8 mouse cellular contexts compared by ENCODE assay signal in the genomic region with DNA sequence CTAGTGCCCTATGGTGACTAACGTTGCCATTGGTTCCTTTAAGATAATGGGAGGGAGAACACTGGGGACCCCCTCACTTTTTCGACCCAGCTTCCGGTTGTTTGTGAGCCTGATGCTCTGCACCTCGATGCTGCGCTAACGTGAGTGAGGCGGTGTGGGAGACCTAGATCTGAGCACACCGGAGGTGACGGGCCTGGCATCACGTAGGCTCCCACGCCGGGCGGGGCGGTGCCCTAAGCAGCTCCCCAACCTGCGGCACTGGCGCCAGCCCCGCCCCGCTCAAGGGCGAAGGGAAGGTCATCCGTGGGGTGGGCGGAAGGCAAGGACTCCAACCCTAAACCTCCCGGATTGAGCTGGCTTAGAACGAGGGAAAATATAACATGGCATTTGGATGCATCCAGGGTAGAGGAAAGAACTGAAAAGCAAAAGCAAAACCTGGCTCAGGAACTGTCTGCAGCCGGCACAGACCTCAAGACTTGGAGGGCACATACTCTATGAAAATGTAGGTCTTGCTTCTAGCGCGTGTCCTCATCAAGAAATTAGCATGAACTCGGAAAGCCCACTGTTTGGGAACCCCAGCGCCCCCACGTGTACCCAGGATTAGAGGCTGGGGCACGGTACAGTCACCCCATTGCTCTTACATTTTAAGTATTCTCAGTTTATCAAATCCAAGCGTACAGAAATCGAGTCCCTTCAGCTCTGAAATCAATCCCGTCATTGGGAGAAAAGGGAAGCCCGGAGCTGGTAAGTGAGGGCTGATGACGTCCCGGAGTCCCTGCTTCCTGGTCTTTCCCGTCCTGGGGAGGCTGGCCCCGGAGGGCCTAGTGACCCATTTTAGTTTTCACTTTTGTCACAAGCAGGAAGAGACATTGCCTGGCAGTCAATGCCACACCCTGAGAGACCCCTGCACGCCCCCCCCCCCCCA. TPM values are rescaled to one million over a fixed set of nuclear protein-coding genes. Genes with fewer than 3 reads are reported as not detected.
DNase-seq lines count a peak whose midpoint lies in the region; ATAC-seq and TF ChIP-seq lines count a peak whose summit lies in the region.

No protein-coding gene starts in this region.

- H3K4me3 ChIP-seq in gastrocnemius, adult 2 months, result peak overlapping the region; percentile 88
- H3K4me3 ChIP-seq in forebrain, embryonic 16.5 days (replicated peaks; ENCODE audit: low read length), result peak overlapping the region; percentile 77
- peak overlapping the region; percentile 68 for H3K4me3 ChIP-seq in hindbrain, postnatal 0 days (ENCODE audit: low read length)
- H3K4me3 ChIP-seq in megakaryocyte, embryonic 14.5 days (replicated peaks), result peak overlapping the region; percentile 97

- H3K4me1 ChIP-seq in forebrain, embryonic 16.5 days (replicated peaks; ENCODE audit: control insufficient read depth, insufficient read depth, low read length), result peaks cover 18% of the 10 kb centered on the region
- H3K4me1 ChIP-seq in hindbrain, postnatal 0 days (ENCODE audit: insufficient read depth, low read length), result no peaks in the 10 kb centered on the region
- H3K4me1 ChIP-seq in megakaryocyte, embryonic 14.5 days, result peaks cover 72% of the 10 kb centered on the region

- peak overlapping the region; percentile 81 for H3K27ac ChIP-seq in gastrocnemius, adult 2 months
- peak overlapping the region; percentile 66 for H3K27ac ChIP-seq in forebrain, embryonic 16.5 days (ENCODE audit: low read length)
- H3K27ac ChIP-seq in hindbrain, postnatal 0 days, result peak overlapping the region; percentile 82

- peak; percentile 31 for ATAC-seq in forebrain, embryonic 16.5 days
- ATAC-seq in hindbrain, postnatal 0 days, result peak; percentile 76

- no peaks in the 10 kb centered on the region for H3K9me3 ChIP-seq in forebrain, embryonic 16.5 days (ENCODE audit: control insufficient read depth, low read length)
- H3K9me3 ChIP-seq in hindbrain, postnatal 0 days (ENCODE audit: low read length), result no peaks in the 10 kb centered on the region
- no peaks in the 10 kb centered on the region for H3K9me3 ChIP-seq in megakaryocyte, embryonic 14.5 days

- H3K36me3 ChIP-seq in forebrain, embryonic 16.5 days (ENCODE audit: control insufficient read depth, insufficient read depth), result no peaks in the 10 kb centered on the region
- no peaks in the 10 kb centered on the region for H3K36me3 ChIP-seq in hindbrain, postnatal 0 days (ENCODE audit: insufficient read depth, low read length)
- peaks cover 19% of the 10 kb centered on the region for H3K36me3 ChIP-seq in megakaryocyte, embryonic 14.5 days (replicated peaks; ENCODE audit: low read length)

- H3K9ac ChIP-seq in forebrain, embryonic 16.5 days (replicated peaks; ENCODE audit: low read depth, low read length), result peak overlapping the region; percentile 72
- H3K9ac ChIP-seq in hindbrain, postnatal 0 days (replicated peaks; ENCODE audit: low read length), result peak overlapping the region; percentile 68

- peak; percentile 39 for DNase-seq in gastrocnemius, adult 2 months
- no peak for DNase-seq in gastrocnemius, postnatal 36 days
- DNase-seq in cerebellum, adult 11 months, result peak; percentile 75
- peak; percentile 79 for DNase-seq in hindbrain, postnatal 0 days (ENCODE audit: low spot score)
- peak; percentile 56 to 58 for DNase-seq in left cerebral cortex, postnatal 14 days (ENCODE audit: low spot score in 2 of 2)
- DNase-seq in right cerebral cortex, postnatal 14 days, result peak; percentile 53

- WGBS in forebrain, embryonic 16.5 days, result under 1% methylated on average over 39 of the region's 39 CpGs
- under 1% methylated on average over 39 of the region's 39 CpGs for WGBS in hindbrain, postnatal 0 days

- peak overlapping the region; percentile 100 for H3K4me2 ChIP-seq in forebrain, embryonic 16.5 days (ENCODE audit: low read length)
- H3K4me2 ChIP-seq in hindbrain, postnatal 0 days (ENCODE audit: low read depth, low read length), result peak overlapping the region; percentile 92

- no peaks in the 10 kb centered on the region for H3K27me3 ChIP-seq in forebrain, embryonic 16.5 days (replicated peaks; ENCODE audit: control insufficient read depth, insufficient read depth, low read length)
- no peaks in the 10 kb centered on the region for H3K27me3 ChIP-seq in hindbrain, postnatal 0 days (ENCODE audit: insufficient read depth, low read length)
- no peaks in the 10 kb centered on the region for H3K27me3 ChIP-seq in megakaryocyte, embryonic 14.5 days (replicated peaks)

- TF ChIP-seq CTCF in gastrocnemius, adult 2 months (IDR thresholded peaks at IDR 0.05), result no peak
- no peak for TF ChIP-seq CTCF in hindbrain, postnatal 0 days (IDR thresholded peaks at IDR 0.05; ENCODE audit: low read depth)

- intact Hi-C loops in gastrocnemius, adult 2 months (cut with DNase I), result no loop called here
- intact Hi-C loops in gastrocnemius, postnatal 36 days (cut with DNase I), result no loop called here
- intact Hi-C loops in left cerebral cortex, postnatal 14 days (cut with DNase I), result no loop called here

RNA-seq across cellular contexts. Expression of a gene that starts 1.2 kb away (rescaled TPM):
- 1 to 10 TPM; 4.0 to 5.8 TPM for total RNA-seq in gastrocnemius, adult 2 months (2021)
- total RNA-seq in gastrocnemius, postnatal 36 days (2021), result 1 to 10 TPM; 3.5 to 5.4 TPM
- polyA plus RNA-seq in forebrain, embryonic 16.5 days (2015; fragmentation: Nextera tagmentation; extraction: Ambion mirVana), result 207 and 277 TPM in 2 replicates
- total RNA-seq in hindbrain, postnatal 0 days (2014; rRNA removed), result 179 and 233 TPM in 2 replicates
- polyA plus RNA-seq in hindbrain, postnatal 0 days (2015; fragmentation: Nextera tagmentation; extraction: Ambion mirVana), result 427 and 436 TPM in 2 replicates
- 100 to 1,000 TPM; 260 to 273 TPM for total RNA-seq in left cerebral cortex, postnatal 14 days (2021)
- polyA plus RNA-seq in megakaryocyte, embryonic 14.5 days (2012; ENCODE audit: insufficient read depth, low replicate concordance), result 15.2 and 36.9 TPM in 2 replicates

Comparison
In these comparisons a context has a peak if more than half of its experiments do, and no peak if none do; other contexts are left out.
1. DNase-seq: peak in gastrocnemius, adult 2 months (single experiment), cerebellum, adult 11 months (single experiment), hindbrain, postnatal 0 days (single experiment), left cerebral cortex, postnatal 14 days (2 of 2) and right cerebral cortex, postnatal 14 days (single experiment); none in gastrocnemius, postnatal 36 days (0 of 2).
2. RNA of a gene that starts 1.2 kb away (total RNA-seq): 260 to 273 TPM in left cerebral cortex, postnatal 14 days and 179 to 233 TPM in hindbrain, postnatal 0 days; 4.0 to 5.8 TPM in gastrocnemius, adult 2 months and 3.5 to 5.4 TPM in gastrocnemius, postnatal 36 days; every median in the first group is over 10 times any median in the second.
3. Peak in every context shown above with its lines, with median percentiles within 50 percentile points of each other: H3K27ac ChIP-seq and H3K4me3 ChIP-seq.